Mouse (Mus musculus) erythroblast, adult 5-6 weeks (primary cell): ENCODE data around the gene Yipf2. TPM values are rescaled to one million over a fixed set of nuclear protein-coding genes. Genes with fewer than 3 reads are reported as not detected.

Experiments used
- total RNA-seq, 2 experiments: library from RNA; stranded (forward) in 1 of 2; stranded (reverse) in 1 of 2; fragments of 150-400 nt in 1 of 2; fragments of 200-764, 138-1000 nt in 1 of 2; gene quantifications; 2 replicates each; pipeline versions ENCODE4 v1.2.3 to v1.2.4; 2015 to 2017; ENCODE audit warnings: low replicate concordance in 2 of 2

Yipf2 gene
- total RNA-seq, 2 experiments from 2014 or later, result 1.3 to 2.6 TPM

Other genes starting within 250 kb of the Yipf2 start
- 12.5 and 15.2 TPM in 2 replicates for gene Ilf3, start 225.0 kb downstream of the Yipf2 start, total RNA-seq (2015; ENCODE audit: low replicate concordance)
- gene Ilf3, start 225.0 kb downstream of the Yipf2 start, total RNA-seq (2017; ENCODE audit: low replicate concordance), result 14.2 and 16.5 TPM in 2 replicates
- 1.7 and 8.8 TPM in 2 replicates for gene Qtrt1, start 181.0 kb downstream of the Yipf2 start, total RNA-seq (2015; ENCODE audit: low replicate concordance)
- 1.4 and 5.1 TPM in 2 replicates for gene Qtrt1, start 181.0 kb downstream of the Yipf2 start, total RNA-seq (2017; ENCODE audit: low replicate concordance)
- gene Dnm2, start 167.9 kb downstream of the Yipf2 start, total RNA-seq (2015; ENCODE audit: low replicate concordance), result 40.5 and 46.4 TPM in 2 replicates
- gene Dnm2, start 167.9 kb downstream of the Yipf2 start, total RNA-seq (2017; ENCODE audit: low replicate concordance), result 72.2 and 100 TPM in 2 replicates
- gene Tmed1, start 82.6 kb downstream of the Yipf2 start, total RNA-seq (2015; ENCODE audit: low replicate concordance), result 2.1 and 3.6 TPM in 2 replicates
- 0.85 and 5.9 TPM in 2 replicates for gene Tmed1, start 82.6 kb downstream of the Yipf2 start, total RNA-seq (2017; ENCODE audit: low replicate concordance)
- gene AB124611, start 66.7 kb downstream of the Yipf2 start, total RNA-seq (2015; ENCODE audit: low replicate concordance), result 37.3 and 39.5 TPM in 2 replicates
- 39.3 and 42.3 TPM in 2 replicates for gene AB124611, start 66.7 kb downstream of the Yipf2 start, total RNA-seq (2017; ENCODE audit: low replicate concordance)
- 35.7 and 90.5 TPM in 2 replicates for gene Carm1, start 45.9 kb downstream of the Yipf2 start, total RNA-seq (2015; ENCODE audit: low replicate concordance)
- 51.5 and 54.9 TPM in 2 replicates for gene Carm1, start 45.9 kb downstream of the Yipf2 start, total RNA-seq (2017; ENCODE audit: low replicate concordance)
- gene Timm29, start 106 bp downstream of the Yipf2 start, total RNA-seq (2015; ENCODE audit: low replicate concordance), result 11.1 and 16.7 TPM in 2 replicates
- 16.2 and 17.0 TPM in 2 replicates for gene Timm29, start 106 bp downstream of the Yipf2 start, total RNA-seq (2017; ENCODE audit: low replicate concordance)
- gene Smarca4, start 23.3 kb upstream of the Yipf2 start, total RNA-seq (2015; ENCODE audit: low replicate concordance), result 18.4 and 19.6 TPM in 2 replicates
- 25.8 and 33.6 TPM in 2 replicates for gene Smarca4, start 23.3 kb upstream of the Yipf2 start, total RNA-seq (2017; ENCODE audit: low replicate concordance)
- 2.5 and 6.9 TPM in 2 replicates for gene Ldlr, start 130.7 kb upstream of the Yipf2 start, total RNA-seq (2015; ENCODE audit: low replicate concordance)
- gene Ldlr, start 130.7 kb upstream of the Yipf2 start, total RNA-seq (2017; ENCODE audit: low replicate concordance), result 3.7 and 5.4 TPM in 2 replicates
- 28.0 and 63.8 TPM in 2 replicates for gene Spc24, start 167.5 kb upstream of the Yipf2 start, total RNA-seq (2015; ENCODE audit: low replicate concordance)
- 23.6 and 31.9 TPM in 2 replicates for gene Spc24, start 167.5 kb upstream of the Yipf2 start, total RNA-seq (2017; ENCODE audit: low replicate concordance)
- 1.2 TPM in 1 of 2 replicates, not detected in the other for gene Kank2, start 205.9 kb upstream of the Yipf2 start, total RNA-seq (2015; ENCODE audit: low replicate concordance)
- gene Kank2, start 205.9 kb upstream of the Yipf2 start, total RNA-seq (2017; ENCODE audit: low replicate concordance), result 0.09 TPM in 1 of 2 replicates, not detected in the other
- 1.3 TPM in 1 of 2 replicates, not detected in the other for gene Angptl8, start 242.7 kb upstream of the Yipf2 start, total RNA-seq (2015; ENCODE audit: low replicate concordance)
- not detected in 2 replicates for gene Angptl8, start 242.7 kb upstream of the Yipf2 start, total RNA-seq (2017; ENCODE audit: low replicate concordance)